Mouse (Mus musculus) G1E (cell line): ENCODE data around the gene Atp5f1. TPM values are rescaled to one million over a fixed set of nuclear protein-coding genes. Genes with fewer than 3 reads are reported as not detected.

Experiments
- ATAC-seq: 2 replicates; pipeline ENCODE4 v1.8.0; 2016; ENCODE audit warnings: mild to moderate bottlenecking; ENCODE audit not compliant: insufficient number of reproducible peaks, poor library complexity, low FRiP score, severe bottlenecking; ENCODE audit errors: extremely low read depth
- DNase-seq: peaks from one replicate; pipeline ENCODE4 v3.0.0; 2012; ENCODE audit warnings: low spot score
- H3K27me3 ChIP-seq: 2 replicates; pipeline ENCODE4 v1.6.1; 2012; ENCODE audit warnings: mild to moderate bottlenecking, low read length, inconsistent platforms; ENCODE audit not compliant: insufficient read depth
- H3K36me3 ChIP-seq: replicated peaks from 2 replicates; pipeline ENCODE3; 2012; ENCODE audit warnings: mild to moderate bottlenecking, inconsistent platforms
- H3K4me1 ChIP-seq: 2 replicates; pipeline ENCODE4 v1.6.1; 2012; ENCODE audit warnings: low read depth, low read length, inconsistent platforms, mixed read lengths; ENCODE audit not compliant: insufficient read depth
- H3K4me3 ChIP-seq: 2 replicates; pipeline ENCODE4 v1.5.1; 2012; ENCODE audit warnings: low read depth, mild to moderate bottlenecking, inconsistent platforms, low read length, moderate library complexity, mixed read lengths
- H3K9me3 ChIP-seq: replicated peaks from 2 replicates; pipeline ENCODE4 v1.6.1; 2012; ENCODE audit warnings: inconsistent platforms
- CTCF ChIP-seq: IDR thresholded peaks from 2 replicates; pipeline ENCODE4 v1.5.1; 2012; ENCODE audit warnings: low read depth, low read length, inconsistent platforms, mixed read lengths
- GATA1 ChIP-seq: IDR thresholded peaks from 2 replicates; pipeline ENCODE4 v1.6.1; 2012; ENCODE audit warnings: borderline replicate concordance, low read length, inconsistent platforms, mixed read lengths
- GATA2 ChIP-seq: IDR thresholded peaks from 2 replicates; pipeline ENCODE4 v1.6.1; 2012; ENCODE audit warnings: low read depth, low read length, inconsistent platforms, borderline replicate concordance
- POLR2AphosphoS5 ChIP-seq: IDR thresholded peaks from 2 replicates; pipeline ENCODE4 v1.6.1; 2012; ENCODE audit warnings: low read depth, low read length, inconsistent platforms; ENCODE audit not compliant: insufficient replicate concordance
- TAL1 ChIP-seq: conservative IDR thresholded peaks from 2 replicates; pipeline ENCODE4 v1.6.1; 2012; ENCODE audit warnings: low read depth, low read length, inconsistent platforms, mixed read lengths
- polyA plus RNA-seq: library from polyadenylated mRNA; stranded (reverse); fragments of >175 nt; gene quantifications from 2 replicates; pipeline ENCODE4 v1.2.3, GENCODE M21; 2012
- total RNA-seq, 2 experiments: library from RNA; stranded (forward) in 1 of 2; stranded (reverse) in 1 of 2; fragments of 200-1000 nt in 1 of 2; fragments of >200 nt in 1 of 2; fragmentation: Nextera tagmentation in 1 of 2; gene quantifications; 2 replicates each; pipeline ENCODE4 v1.2.3; 2014 to 2017

Atp5f1 gene
- total and polyA plus RNA-seq, 3 experiments = 110 to 891 (median 239) TPM

DNA sequence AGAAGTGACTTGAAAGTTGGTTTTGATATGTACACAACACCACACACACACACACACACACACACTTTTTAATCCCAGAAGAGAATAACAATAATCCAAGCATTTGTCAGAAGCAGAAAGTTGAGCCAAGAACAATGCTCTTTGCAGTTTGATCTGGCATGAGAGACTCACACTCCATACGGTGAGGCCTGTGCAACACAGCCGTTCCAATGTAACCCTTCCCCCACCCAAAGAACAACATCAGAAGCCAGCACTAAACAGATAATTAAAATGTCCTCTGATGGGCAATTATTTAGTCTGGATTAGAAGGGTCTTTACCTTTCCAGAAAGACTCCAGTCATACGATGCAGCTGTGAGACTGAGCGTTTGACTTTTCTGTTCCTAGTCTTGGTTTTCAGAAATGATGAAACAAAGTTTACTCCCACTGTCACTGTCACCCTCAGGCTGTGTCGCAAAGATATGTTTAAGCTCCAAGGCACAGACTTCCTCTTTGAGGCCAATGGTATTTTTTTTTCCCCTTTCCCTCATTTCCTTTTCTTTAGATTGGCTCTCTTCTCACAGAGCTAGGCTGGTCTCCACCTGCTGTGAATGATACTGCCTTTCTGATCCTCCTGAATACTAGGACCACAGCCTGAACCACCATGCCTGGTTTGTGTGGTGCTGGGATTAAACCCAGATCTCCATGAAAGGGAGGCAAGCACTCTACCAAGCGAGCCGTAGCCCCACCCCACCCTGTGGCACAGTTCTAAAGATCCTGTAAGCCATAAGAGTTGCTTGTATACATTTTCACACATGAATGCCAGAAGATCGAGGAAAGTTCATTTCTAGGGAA lies 27.4 kb downstream of the Atp5f1 start, which contains the start of gene I830077J02Rik:
Gene I830077J02Rik (minus strand): TSS at position 425 of the 832 bp plus-strand sequence.
- DNase-seq (peak; percentile 56), ATAC-seq (peak; percentile 87)
- TF ChIP-seq TAL1 (0 out of 2 replicates have a peak, but pooled peaks have one; percentile 25), GATA2 (no peak), GATA1 (no peak), POLR2AphosphoS5 (no peak), CTCF (no peak)
- Histone ChIP-seq H3K36me3 (peaks cover 40% of the 10 kb centered on the region), H3K27me3 (no peaks in the 10 kb centered on the region), H3K4me1 (peaks cover 43% of the 10 kb centered on the region), H3K4me3 (peak within 1 kb of the TSS; percentile 62), H3K9me3 (no peaks in the 10 kb centered on the region)

DNA sequence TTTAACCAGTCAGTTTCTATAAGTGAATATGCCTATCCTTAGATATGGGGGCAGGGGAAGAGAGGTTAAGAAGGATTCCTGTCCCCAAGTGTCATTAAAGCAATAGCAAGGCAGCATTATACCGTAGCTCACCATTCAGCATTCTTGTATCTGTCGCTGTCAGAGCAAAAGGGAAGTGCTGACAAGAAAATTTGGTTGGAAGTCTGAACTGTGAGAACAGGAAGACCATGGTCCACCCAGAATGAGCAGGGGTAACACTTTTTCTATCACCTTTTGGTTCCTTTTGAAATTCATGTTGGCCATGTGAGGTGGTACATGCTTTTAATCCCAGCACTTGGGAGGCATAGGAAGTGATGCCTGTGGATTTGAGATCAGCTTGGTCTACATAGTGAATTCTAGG lies 28.8 kb downstream of the Atp5f1 start:
- ATAC-seq (no peak), DNase-seq (no peak)
- Histone ChIP-seq H3K4me1 (peaks cover 53% of the 10 kb centered on the region), H3K9me3 (no peaks in the 10 kb centered on the region), H3K36me3 (peaks cover 43% of the 10 kb centered on the region), H3K4me3 (no peak overlapping the region), H3K27me3 (no peaks in the 10 kb centered on the region)
- TF ChIP-seq CTCF = no peak
- no peak for TF ChIP-seq TAL1
- no peak for TF ChIP-seq GATA2
- TF ChIP-seq GATA1 = no peak
- TF ChIP-seq POLR2AphosphoS5 = no peak

DNA sequence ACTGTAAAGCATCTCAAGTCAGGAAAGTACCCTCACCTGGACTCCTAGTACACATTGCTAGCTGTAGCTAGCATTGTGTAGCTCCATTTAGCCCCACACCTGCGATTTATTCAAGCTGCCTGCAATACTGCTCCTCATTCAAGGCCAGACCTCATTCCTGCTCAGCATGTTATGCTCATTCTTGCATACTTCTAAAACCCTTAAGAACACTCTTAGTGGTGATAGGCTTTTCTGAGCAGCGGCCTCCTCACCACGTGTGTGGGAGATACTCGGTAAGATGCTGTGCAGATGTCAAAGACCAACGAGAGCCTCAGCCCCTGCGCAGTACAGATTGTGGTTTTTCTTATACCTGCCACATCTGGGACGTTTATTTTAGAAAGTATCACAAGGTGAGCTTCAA lies 30.1 kb downstream of the Atp5f1 start:
- Histone ChIP-seq H3K9me3 (no peaks in the 10 kb centered on the region), H3K4me3 (no peak overlapping the region), H3K27me3 (no peaks in the 10 kb centered on the region), H3K4me1 (peaks cover 63% of the 10 kb centered on the region), H3K36me3 (peaks cover 48% of the 10 kb centered on the region)
- TF ChIP-seq GATA2 (no peak), GATA1 (no peak), CTCF (no peak), POLR2AphosphoS5 (no peak), TAL1 (no peak)
- DNase-seq (no peak), ATAC-seq (no peak)

DNA sequence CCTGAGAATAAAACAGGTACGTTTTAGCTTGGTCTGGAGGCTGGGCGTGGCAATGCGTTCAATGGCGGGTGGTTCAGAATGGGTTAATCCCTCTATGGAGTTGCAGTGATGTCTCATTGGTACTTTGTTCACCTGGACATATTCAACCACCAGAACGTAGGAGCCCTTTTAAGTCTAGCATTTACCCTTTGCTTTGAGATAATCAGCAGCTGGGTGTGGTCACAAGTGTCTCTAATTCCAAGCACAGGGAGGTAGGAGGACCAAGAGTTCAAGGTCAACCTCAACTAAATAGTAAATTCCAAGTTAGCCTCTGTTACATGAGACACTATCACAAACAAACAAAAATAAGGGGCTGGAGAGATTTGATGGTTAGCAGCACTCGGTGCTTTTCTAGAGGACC lies 31.1 kb downstream of the Atp5f1 start:
- no peak for DNase-seq
- H3K4me3 ChIP-seq = no peak overlapping the region
- no peaks in the 10 kb centered on the region for H3K27me3 ChIP-seq
- TF ChIP-seq CTCF (no peak), TAL1 (no peak), POLR2AphosphoS5 (no peak), GATA1 (no peak), GATA2 (no peak)
- no peak for ATAC-seq
- H3K4me1 ChIP-seq = peaks cover 72% of the 10 kb centered on the region
- H3K36me3 ChIP-seq = peaks cover 48% of the 10 kb centered on the region
- H3K9me3 ChIP-seq = no peaks in the 10 kb centered on the region

DNA sequence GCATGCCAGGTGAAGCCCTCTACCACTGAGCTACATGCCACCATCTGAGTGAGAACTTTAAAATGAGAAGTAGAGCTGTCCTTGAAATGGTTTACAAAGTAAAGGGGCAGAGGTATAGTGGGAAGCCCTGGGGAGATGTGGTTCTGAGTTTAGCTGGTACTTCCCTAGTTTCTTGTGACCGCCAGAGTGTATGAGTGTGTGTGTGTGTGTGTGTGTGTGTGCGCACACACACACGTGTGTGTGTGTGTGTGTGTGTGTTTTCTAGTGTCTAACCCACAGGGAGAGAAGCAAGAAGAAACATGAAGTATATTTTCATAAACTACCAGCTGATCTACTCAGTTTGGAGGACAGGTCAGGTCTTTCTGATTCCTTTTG lies 31.7 kb downstream of the Atp5f1 start:
- H3K36me3 ChIP-seq = peaks cover 48% of the 10 kb centered on the region
- DNase-seq (no peak), ATAC-seq (no peak)
- H3K9me3 ChIP-seq = no peaks in the 10 kb centered on the region
- no peaks in the 10 kb centered on the region for H3K27me3 ChIP-seq
- TF ChIP-seq CTCF = no peak
- no peak for TF ChIP-seq GATA2
- TF ChIP-seq GATA1 = no peak
- no peak for TF ChIP-seq POLR2AphosphoS5
- TF ChIP-seq TAL1 = no peak
- no peak overlapping the region for H3K4me3 ChIP-seq
- peaks cover 73% of the 10 kb centered on the region for H3K4me1 ChIP-seq

DNA sequence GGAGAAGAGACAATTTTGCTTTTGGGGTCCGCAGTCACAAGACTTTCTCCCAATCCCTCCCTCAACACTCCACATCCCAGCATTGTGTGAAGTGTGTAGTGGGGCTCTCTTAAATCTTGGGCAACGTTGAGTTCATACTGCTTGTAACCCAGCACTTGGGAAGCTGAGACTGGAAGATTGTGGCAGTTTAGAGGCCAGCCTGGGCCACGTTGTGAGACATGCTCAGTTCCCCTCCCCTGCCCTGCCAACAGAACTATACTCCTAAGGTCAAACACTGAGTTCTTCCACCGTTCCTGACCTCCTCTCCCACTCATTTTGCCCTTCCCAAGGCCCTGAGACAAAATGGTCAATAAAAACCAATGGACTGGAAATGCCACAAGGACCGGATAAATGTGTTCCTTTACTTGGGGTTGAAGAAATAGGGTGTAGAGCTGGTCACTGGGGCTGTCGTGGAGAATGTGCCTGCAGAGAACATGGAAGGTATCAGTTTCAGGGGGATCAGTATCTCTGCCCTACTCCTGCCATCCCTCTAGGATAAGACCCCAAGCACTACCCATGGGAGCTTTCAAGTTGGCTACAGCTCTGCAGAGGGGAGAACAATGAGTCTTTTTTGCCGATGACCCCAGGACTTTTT lies 32.2 kb downstream of the Atp5f1 start:
- peaks cover 74% of the 10 kb centered on the region for H3K4me1 ChIP-seq
- H3K9me3 ChIP-seq = no peaks in the 10 kb centered on the region
- H3K27me3 ChIP-seq = no peaks in the 10 kb centered on the region
- DNase-seq = no peak
- H3K36me3 ChIP-seq = peaks cover 48% of the 10 kb centered on the region
- TF ChIP-seq TAL1 (no peak), POLR2AphosphoS5 (no peak), GATA1 (no peak), CTCF (no peak), GATA2 (no peak)
- ATAC-seq = no peak
- H3K4me3 ChIP-seq = no peak overlapping the region
